Mouse (Mus musculus) midbrain, embryonic 16.5 days (tissue): ENCODE results near the gene Ybx3. TPM values are rescaled to one million over a fixed set of nuclear protein-coding genes. Genes with fewer than 3 reads are reported as not detected.

Source experiments
- ATAC-seq: fragments of 200-750 bp; cut with Nextera tagmentation; 2 replicates; pipeline ENCODE4 v1.8.0; 2017; ENCODE audit warnings: moderate TSS enrichment
- H3K27ac ChIP-seq: fragments of 300-500 bp; sonication (generic); 2 replicates; pipeline ENCODE4 v1.5.1; 2014; ENCODE audit warnings: mild to moderate bottlenecking, low read length, mixed read lengths
- H3K27me3 ChIP-seq: fragments of 300-500 bp; sonication (generic); 2 replicates; pipeline ENCODE4 v1.6.1; 2014; ENCODE audit warnings: low read depth, low read length, mixed read lengths; ENCODE audit not compliant: control insufficient read depth, insufficient read depth
- H3K36me3 ChIP-seq: fragments of 300-500 bp; sonication (generic); 2 replicates; pipeline ENCODE4 v1.6.1; 2014; ENCODE audit warnings: mild to moderate bottlenecking, low read length, moderate library complexity, mixed read lengths; ENCODE audit not compliant: control insufficient read depth, insufficient read depth
- H3K4me1 ChIP-seq: fragments of 300-500 bp; sonication (generic); 2 replicates; pipeline ENCODE4 v1.6.1; 2014; ENCODE audit warnings: mild to moderate bottlenecking, low read length, mixed read lengths; ENCODE audit not compliant: control insufficient read depth, insufficient read depth
- H3K4me2 ChIP-seq: fragments of 300-500 bp; sonication (generic); 2 replicates; pipeline ENCODE4 v1.6.1; 2014; ENCODE audit warnings: mild to moderate bottlenecking, low read length, mixed read lengths
- H3K4me3 ChIP-seq: fragments of 300-500 bp; sonication (generic); 2 replicates; pipeline ENCODE4 v1.5.1; 2014; ENCODE audit warnings: low read depth, mild to moderate bottlenecking, low read length, moderate library complexity, mixed read lengths
- H3K9ac ChIP-seq: fragments of 300-500 bp; sonication (generic); 2 replicates; pipeline ENCODE4 v1.6.1; 2014; ENCODE audit warnings: low read depth, low read length, mixed read lengths
- H3K9me3 ChIP-seq: fragments of 300-500 bp; sonication (generic); replicated peaks from 2 replicates; pipeline ENCODE4 v1.6.1; 2014; ENCODE audit warnings: mild to moderate bottlenecking, low read length, mixed read lengths; ENCODE audit not compliant: control insufficient read depth, poor library complexity, severe bottlenecking
- WGBS: fragments of 180-500 bp; shearing (Covaris S2); extraction: QIAGEN DNeasy Blood & Tissue Kit; methylation state at CpG from one replicate; pipeline ENCODE4 v1.1.7; 2014; 5-methylcytosine and 5-hydroxymethylcytosine counted together
- polyA plus RNA-seq: library from polyadenylated mRNA; unstranded; fragments of >200 nt; fragmentation: Nextera tagmentation; extraction: Ambion mirVana; gene quantifications from 2 replicates; pipeline ENCODE4 v1.2.1, GENCODE M21; 2015

Gene Ybx3
- polyA plus RNA-seq, 1 experiment from 2014 or later, result 21.6 TPM

- Histone ChIP-seq H3K9me3 (no peaks in the 10 kb centered on the region), H3K27me3 (no peaks in the 10 kb centered on the region), H3K4me2 (no peak overlapping the region), H3K4me3 (no peak overlapping the region), H3K27ac (no peak overlapping the region), H3K4me1 (no peaks in the 10 kb centered on the region), H3K9ac (no peak overlapping the region), H3K36me3 (no peaks in the 10 kb centered on the region)
- ATAC-seq, result no peak
These were observed 18.7 kb upstream of the Ybx3 start for GRCm38 (mm10) chr6:131406957-131407356.

DNA sequence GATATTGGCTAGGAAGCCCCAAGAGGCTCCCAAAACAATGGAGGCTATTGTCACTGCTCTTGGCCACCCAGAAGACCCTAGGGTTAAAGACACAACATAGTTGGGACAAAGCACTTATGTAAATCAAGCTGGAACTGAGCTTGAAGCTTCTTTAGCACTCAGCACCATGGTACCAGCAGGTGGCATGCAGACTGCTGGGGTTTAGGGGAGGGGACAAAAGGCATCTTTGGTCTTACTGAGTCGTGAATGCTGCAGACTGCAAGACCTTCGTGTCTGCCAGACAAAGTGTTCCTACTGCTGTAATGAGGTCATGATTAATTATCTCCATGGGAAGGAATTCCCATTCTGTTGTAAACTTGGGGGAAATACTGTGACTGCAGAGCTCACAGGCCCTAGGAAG, 17.6 kb upstream of the Ybx3 start:
- no peak overlapping the region for H3K27ac ChIP-seq
- no peaks in the 10 kb centered on the region for H3K4me1 ChIP-seq
- WGBS, result 2% methylated on average over 2 of the region's 2 CpGs
- no peak overlapping the region for H3K9ac ChIP-seq
- H3K4me3 ChIP-seq, result no peak overlapping the region
- no peaks in the 10 kb centered on the region for H3K27me3 ChIP-seq
- no peak for ATAC-seq
- no peaks in the 10 kb centered on the region for H3K9me3 ChIP-seq
- no peaks in the 10 kb centered on the region for H3K36me3 ChIP-seq
- H3K4me2 ChIP-seq, result no peak overlapping the region

- Histone ChIP-seq H3K27ac (no peak overlapping the region), H3K4me2 (no peak overlapping the region), H3K9me3 (no peaks in the 10 kb centered on the region), H3K4me3 (no peak overlapping the region), H3K4me1 (no peaks in the 10 kb centered on the region), H3K36me3 (no peaks in the 10 kb centered on the region), H3K9ac (no peak overlapping the region), H3K27me3 (no peaks in the 10 kb centered on the region)
- WGBS, result 82% methylated on average over 4 of the region's 4 CpGs
- no peak for ATAC-seq
These were observed 16.9 kb upstream of the Ybx3 start for GRCm38 (mm10) chr6:131405174-131405573.

DNA sequence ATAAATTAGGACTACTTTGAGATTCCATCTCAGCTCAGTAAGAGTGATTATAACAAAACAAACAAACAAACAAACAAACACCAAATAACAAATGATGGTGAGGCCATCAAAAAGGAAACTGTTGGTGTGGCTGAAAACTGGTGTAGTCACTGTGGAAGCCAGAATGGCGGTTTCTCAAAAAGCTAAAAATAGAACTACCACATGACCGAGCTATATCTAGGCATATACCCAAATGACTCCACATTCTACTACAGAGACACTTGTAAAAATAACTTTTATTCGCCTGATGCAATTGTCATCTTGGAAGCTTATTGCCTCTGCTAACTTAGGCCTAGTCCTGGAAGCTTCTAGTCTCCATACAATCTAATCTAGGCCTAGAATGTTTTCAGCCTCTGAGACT, 16.0 kb upstream of the Ybx3 start:
- H3K4me2 ChIP-seq, result no peak overlapping the region
- WGBS, result 94% methylated on average over 3 of the region's 3 CpGs
- no peaks in the 10 kb centered on the region for H3K36me3 ChIP-seq
- no peaks in the 10 kb centered on the region for H3K4me1 ChIP-seq
- no peak overlapping the region for H3K9ac ChIP-seq
- no peak overlapping the region for H3K27ac ChIP-seq
- H3K27me3 ChIP-seq, result no peaks in the 10 kb centered on the region
- H3K4me3 ChIP-seq, result no peak overlapping the region
- ATAC-seq, result no peak
- no peaks in the 10 kb centered on the region for H3K9me3 ChIP-seq

GRCm38 (mm10) chr6:131403036-131403435, 14.8 kb upstream of the Ybx3 start:
- WGBS, result 70% methylated on average over 2 of the region's 2 CpGs
- Histone ChIP-seq H3K9me3 (no peaks in the 10 kb centered on the region), H3K9ac (no peak overlapping the region), H3K36me3 (no peaks in the 10 kb centered on the region), H3K4me1 (no peaks in the 10 kb centered on the region), H3K27me3 (no peaks in the 10 kb centered on the region), H3K4me3 (no peak overlapping the region), H3K27ac (no peak overlapping the region), H3K4me2 (no peak overlapping the region)
- ATAC-seq, result no peak

- H3K27me3 ChIP-seq, result no peaks in the 10 kb centered on the region
- no peak overlapping the region for H3K4me3 ChIP-seq
- no peak overlapping the region for H3K27ac ChIP-seq
- H3K4me1 ChIP-seq, result no peaks in the 10 kb centered on the region
- no peak for ATAC-seq
- no peak overlapping the region for H3K4me2 ChIP-seq
- no peaks in the 10 kb centered on the region for H3K9me3 ChIP-seq
- no peaks in the 10 kb centered on the region for H3K36me3 ChIP-seq
- no peak overlapping the region for H3K9ac ChIP-seq
These were observed 14.3 kb upstream of the Ybx3 start for GRCm38 (mm10) chr6:131402606-131403005.

GRCm38 (mm10) chr6:131401259-131401658, 13.0 kb upstream of the Ybx3 start:
- 89% methylated on average over 2 of the region's 2 CpGs for WGBS
- H3K36me3 ChIP-seq, result no peaks in the 10 kb centered on the region

GRCm38 (mm10) chr6:131396650-131397049, 8.4 kb upstream of the Ybx3 start:
- no peak overlapping the region for H3K4me2 ChIP-seq
- no peaks in the 10 kb centered on the region for H3K4me1 ChIP-seq
- no peak overlapping the region for H3K4me3 ChIP-seq
- no peaks in the 10 kb centered on the region for H3K9me3 ChIP-seq
- H3K27me3 ChIP-seq, result no peaks in the 10 kb centered on the region
- no peak overlapping the region for H3K27ac ChIP-seq
- no peaks in the 10 kb centered on the region for H3K36me3 ChIP-seq
- ATAC-seq, result no peak
- WGBS, result 75% methylated on average over 1 of the region's 1 CpGs
- no peak overlapping the region for H3K9ac ChIP-seq

More at GRCm38 (mm10) chr6:131401259-131401658, 13.0 kb upstream of the Ybx3 start:
- Histone ChIP-seq H3K27ac (no peak overlapping the region), H3K9ac (no peak overlapping the region), H3K27me3 (no peaks in the 10 kb centered on the region), H3K4me3 (no peak overlapping the region), H3K4me1 (no peaks in the 10 kb centered on the region), H3K9me3 (no peaks in the 10 kb centered on the region), H3K4me2 (no peak overlapping the region)
- ATAC-seq, result no peak

- no peak for ATAC-seq
- no peak overlapping the region for H3K4me2 ChIP-seq
- H3K27ac ChIP-seq, result no peak overlapping the region
- H3K36me3 ChIP-seq, result no peaks in the 10 kb centered on the region
- no peak overlapping the region for H3K4me3 ChIP-seq
- no peaks in the 10 kb centered on the region for H3K9me3 ChIP-seq
- H3K4me1 ChIP-seq, result peaks cover under 1% of the 10 kb centered on the region; the same call in 1 of the 2 replicates
- H3K9ac ChIP-seq, result no peak overlapping the region
- no peaks in the 10 kb centered on the region for H3K27me3 ChIP-seq
- 72% methylated on average over 4 of the region's 4 CpGs for WGBS
These were observed 5.8 kb upstream of the Ybx3 start for GRCm38 (mm10) chr6:131393873-131394660.
